Mouse (Mus musculus): Measurements from ENCODE around the gene Sfr1.

- TF ChIP-seq CTCF (conservative IDR thresholded peaks at IDR 0.05 in 1 of 2, IDR thresholded peaks at IDR 0.05 in 1 of 2; ENCODE audit: low read depth in 2 of 2, low read length in 2 of 2) (no peak), MAZ (IDR thresholded peaks at IDR 0.05; ENCODE audit: low read depth, low read length) (no peak), TBP (conservative IDR thresholded peaks at IDR 0.05; ENCODE audit: low read depth, low read length) (no peak), MAX (IDR thresholded peaks at IDR 0.05; ENCODE audit: low read length) (no peak), MEF2A (IDR thresholded peaks at IDR 0.05; ENCODE audit: borderline replicate concordance, low read depth, low read length) (no peak), ZKSCAN1 (IDR thresholded peaks at IDR 0.05; ENCODE audit: borderline replicate concordance, low read depth, low read length) (no peak), MAFK (IDR thresholded peaks at IDR 0.05; ENCODE audit: insufficient replicate concordance, low read length) (no peak), POLR2A (IDR thresholded peaks at IDR 0.05; ENCODE audit: low read depth, low read length) (no peak)
Observed at GRCm38 (mm10) chr19:47696411-47696810, 35.1 kb upstream of the Sfr1 start.
